Mouse (Mus musculus) left cerebral cortex, postnatal 36 days (tissue): ENCODE data around the gene Pelo. TPM values are rescaled to one million over a fixed set of nuclear protein-coding genes. Genes with fewer than 3 reads are reported as not detected.

Experiments
- DNase-seq, 2 experiments: peaks; one replicate each; pipeline ENCODE4 v3.0.0; 2021 to 2022; ENCODE audit warnings: low spot score in 2 of 2, mixed read lengths in 1 of 2
- intact Hi-C: fragments of 180-260 bp; cut with DNase I; formaldehyde crosslinking; loops from one replicate; pipeline ENCODE4 v1.15.1; 2025
- total RNA-seq, 2 experiments: library from RNA; stranded (reverse); gene quantifications; 2 replicates each; pipeline ENCODE4 v1.2.3; 2021

Pelo gene
- total RNA-seq, 2 experiments from 2014 or later = 21.9 to 23.7 TPM

DNA sequence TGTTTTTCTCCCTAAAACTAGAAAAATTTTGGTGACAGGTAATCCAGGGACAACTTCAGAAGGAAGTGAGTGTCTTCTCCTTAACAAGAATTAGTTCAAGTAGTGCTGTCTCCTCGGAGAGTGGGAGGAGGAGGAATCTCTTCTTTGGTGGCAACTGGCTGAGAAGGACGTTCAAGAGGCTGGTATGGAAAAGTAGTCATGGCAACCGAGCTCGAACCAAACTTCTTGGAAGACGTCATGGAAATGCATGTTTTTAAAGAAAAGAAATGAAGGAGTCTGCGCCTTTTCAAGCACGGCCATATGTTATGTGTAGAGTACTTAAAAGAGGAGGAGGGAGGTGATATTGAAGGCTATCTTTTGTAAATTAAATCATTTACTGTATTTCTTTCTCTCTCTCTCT is 37.4 kb downstream of the Pelo start:
- DNase-seq = peak; percentile 22
- intact Hi-C loops = no loop called here

DNA sequence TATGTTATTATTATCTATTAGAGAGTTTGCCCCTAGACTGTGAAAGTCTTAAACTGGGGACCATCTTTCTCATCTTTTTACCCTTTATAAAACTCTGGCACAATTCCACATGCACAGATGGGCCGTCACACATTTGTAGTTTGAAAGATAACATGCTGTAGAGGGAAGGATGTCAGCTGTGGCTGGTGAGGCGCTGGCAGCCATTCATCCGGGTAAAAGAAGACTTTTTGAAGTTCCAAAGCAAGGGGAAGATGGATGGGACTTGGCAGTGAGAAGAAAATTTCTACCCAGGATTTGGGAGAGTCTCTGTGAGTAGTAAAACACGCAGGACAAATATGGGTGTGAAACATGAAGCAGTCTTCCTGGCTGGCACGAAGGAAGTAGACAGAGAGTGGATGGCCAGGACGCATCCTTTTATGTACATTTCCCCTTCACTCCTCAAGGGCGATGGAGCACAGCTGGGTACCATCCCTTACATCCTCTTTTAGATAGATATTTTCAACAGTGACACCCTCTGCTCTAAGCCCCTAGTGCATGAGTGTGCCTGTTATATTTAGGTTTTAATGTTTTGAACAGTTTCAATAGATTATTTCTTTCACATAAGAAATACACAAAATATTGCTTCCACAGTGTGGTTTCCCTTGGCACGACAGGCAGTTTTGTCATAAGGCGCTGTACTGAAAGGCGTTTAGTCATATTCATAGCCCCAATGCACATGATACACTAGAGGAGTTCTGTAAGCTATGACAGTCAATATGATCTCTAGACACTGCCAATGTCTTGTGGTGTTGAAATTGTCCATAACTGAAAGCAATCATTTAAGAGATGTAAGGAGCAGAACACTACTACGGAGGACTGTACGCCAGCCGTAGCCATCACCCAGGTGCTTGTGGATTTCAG is 39.1 kb downstream of the Pelo start:
- DNase-seq = no peak

DNA sequence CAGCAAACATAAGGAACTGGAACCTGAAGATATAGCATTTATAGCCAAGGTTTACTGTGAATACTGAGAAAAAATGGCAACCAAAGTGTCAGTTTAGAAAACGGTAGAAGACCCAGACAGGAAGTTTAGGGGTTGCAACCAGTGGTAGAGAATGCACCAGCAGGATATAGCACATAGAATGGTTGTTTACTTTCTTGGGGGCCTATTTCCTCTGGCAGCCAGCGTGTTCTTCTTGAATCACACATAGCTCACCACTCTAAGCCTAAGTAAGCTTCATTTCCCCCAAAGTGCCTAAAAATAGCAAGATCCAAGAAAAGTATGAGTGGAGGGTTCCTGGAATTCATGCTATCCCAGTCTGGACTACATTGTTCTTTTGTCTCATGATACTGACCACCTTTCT is 47.3 kb downstream of the Pelo start:
- DNase-seq = no peak
- intact Hi-C loops = no loop called here

More for the DNA sequence above, 39.1 kb downstream of the Pelo start:
- intact Hi-C loops = no loop called here

Other genes starting within 250 kb of the Pelo start
- gene Itga2, start 158.1 kb downstream of the Pelo start, total RNA-seq = under 1 TPM in 1 of 2 experiments, not detected in 1; 0.32 TPM
- gene Gm49395, start 11.7 kb upstream of the Pelo start, total RNA-seq = 1 to 10 TPM; 1.7 to 3.5 TPM
- gene Itga1, start 11.8 kb upstream of the Pelo start, total RNA-seq = 1 to 10 TPM; 5.8 to 7.7 TPM